Mouse (Mus musculus): Measurements from ENCODE around the gene Nme7. TPM values are rescaled to one million over a fixed set of nuclear protein-coding genes. Genes with fewer than 3 reads are reported as not detected.

The Nme7 gene
- polyA plus RNA-seq, 1 experiment from 2014 or later, result 36.9 TPM

- H3K9ac ChIP-seq (replicated peaks; ENCODE audit: low read depth, low read length), result no peak overlapping the region
- ATAC-seq (ENCODE audit: insufficient number of reproducible peaks, insufficient read depth, low FRiP score, low read depth), result no peak
- H3K36me3 ChIP-seq (ENCODE audit: control insufficient read depth, insufficient read depth, low read length), result no peaks in the 10 kb centered on the region
- no peaks in the 10 kb centered on the region for H3K9me3 ChIP-seq (ENCODE audit: control insufficient read depth, low read depth, low read length)
- H3K27me3 ChIP-seq (ENCODE audit: control insufficient read depth, insufficient read depth, low read length), result 0 out of 2 replicates have a peak, but pooled peaks cover 9% of the 10 kb centered on the region
- peak overlapping the region; percentile 66 for H3K4me3 ChIP-seq (ENCODE audit: low read depth, low read length)
- peak overlapping the region; percentile 72 for H3K4me2 ChIP-seq (replicated peaks; ENCODE audit: low read depth, low read length)
- WGBS, result 56% methylated on average over 12 of the region's 12 CpGs
- peaks cover 9% of the 10 kb centered on the region; the same call in 1 of the 2 replicates for H3K4me1 ChIP-seq (ENCODE audit: control insufficient read depth, insufficient read depth, low read length)
- H3K27ac ChIP-seq (ENCODE audit: low read length), result peak overlapping the region; percentile 71; the same call in 1 of the 2 replicates
Measured at GRCm38 (mm10) chr1:164459127-164459905, 155.4 kb downstream of the Nme7 start.

GRCm38 (mm10) chr1:164460921-164461697 lies 157.2 kb downstream of the Nme7 start:
- H3K9me3 ChIP-seq (ENCODE audit: control insufficient read depth, low read depth, low read length), result no peaks in the 10 kb centered on the region
- H3K27me3 ChIP-seq (ENCODE audit: control insufficient read depth, insufficient read depth, low read length), result 0 out of 2 replicates have a peak, but pooled peaks cover 7% of the 10 kb centered on the region
- H3K4me3 ChIP-seq (ENCODE audit: low read depth, low read length), result no peak overlapping the region
- peaks cover 2% of the 10 kb centered on the region; the same call in 1 of the 2 replicates for H3K4me1 ChIP-seq (ENCODE audit: control insufficient read depth, insufficient read depth, low read length)
- H3K27ac ChIP-seq (ENCODE audit: low read length), result peak overlapping the region; percentile 44; the same call in 1 of the 2 replicates
- no peak for ATAC-seq (ENCODE audit: insufficient number of reproducible peaks, insufficient read depth, low FRiP score, low read depth)
- H3K36me3 ChIP-seq (ENCODE audit: control insufficient read depth, insufficient read depth, low read length), result no peaks in the 10 kb centered on the region
- WGBS, result 62% methylated on average over 13 of the region's 13 CpGs
- H3K9ac ChIP-seq (replicated peaks; ENCODE audit: low read depth, low read length), result no peak overlapping the region
- peak overlapping the region; percentile 17 for H3K4me2 ChIP-seq (replicated peaks; ENCODE audit: low read depth, low read length)

GRCm38 (mm10) chr1:164461726-164462125 lies 157.8 kb downstream of the Nme7 start:
- Histone ChIP-seq H3K36me3 (ENCODE audit: control insufficient read depth, insufficient read depth, low read length) (no peaks in the 10 kb centered on the region), H3K9me3 (ENCODE audit: control insufficient read depth, low read depth, low read length) (no peaks in the 10 kb centered on the region), H3K27me3 (ENCODE audit: control insufficient read depth, insufficient read depth, low read length) (0 out of 2 replicates have a peak, but pooled peaks cover 6% of the 10 kb centered on the region), H3K4me2 (replicated peaks; ENCODE audit: low read depth, low read length) (peak overlapping the region; percentile 17; the same call in 1 of the 2 replicates), H3K4me3 (ENCODE audit: low read depth, low read length) (no peak overlapping the region), H3K9ac (replicated peaks; ENCODE audit: low read depth, low read length) (no peak overlapping the region), H3K4me1 (ENCODE audit: control insufficient read depth, insufficient read depth, low read length) (no peaks in the 10 kb centered on the region), H3K27ac (ENCODE audit: low read length) (peak overlapping the region; percentile 44; the same call in 1 of the 2 replicates)
- 31% methylated on average over 10 of the region's 10 CpGs for WGBS
- no peak for ATAC-seq (ENCODE audit: insufficient number of reproducible peaks, insufficient read depth, low FRiP score, low read depth)

GRCm38 (mm10) chr1:164467406-164467805 lies 163.5 kb downstream of the Nme7 start:
- WGBS, result 88% methylated on average over 10 of the region's 10 CpGs
- H3K9me3 ChIP-seq (ENCODE audit: control insufficient read depth, low read depth, low read length), result no peaks in the 10 kb centered on the region
- no peak for ATAC-seq (ENCODE audit: insufficient number of reproducible peaks, insufficient read depth, low FRiP score, low read depth)
- no peaks in the 10 kb centered on the region for H3K27me3 ChIP-seq (ENCODE audit: control insufficient read depth, insufficient read depth, low read length)
- H3K4me3 ChIP-seq (ENCODE audit: low read depth, low read length), result no peak overlapping the region
- no peaks in the 10 kb centered on the region for H3K36me3 ChIP-seq (ENCODE audit: control insufficient read depth, insufficient read depth, low read length)
- no peaks in the 10 kb centered on the region for H3K4me1 ChIP-seq (ENCODE audit: control insufficient read depth, insufficient read depth, low read length)
- no peak overlapping the region for H3K27ac ChIP-seq (ENCODE audit: low read length)
- H3K9ac ChIP-seq (replicated peaks; ENCODE audit: low read depth, low read length), result no peak overlapping the region
- no peak overlapping the region for H3K4me2 ChIP-seq (replicated peaks; ENCODE audit: low read depth, low read length)

GRCm38 (mm10) chr1:164468329-164468728 lies 164.4 kb downstream of the Nme7 start:
- Histone ChIP-seq H3K4me1 (ENCODE audit: control insufficient read depth, insufficient read depth, low read length) (no peaks in the 10 kb centered on the region), H3K27ac (ENCODE audit: low read length) (no peak overlapping the region), H3K36me3 (ENCODE audit: control insufficient read depth, insufficient read depth, low read length) (no peaks in the 10 kb centered on the region), H3K9me3 (ENCODE audit: control insufficient read depth, low read depth, low read length) (no peaks in the 10 kb centered on the region), H3K4me3 (ENCODE audit: low read depth, low read length) (no peak overlapping the region), H3K27me3 (ENCODE audit: control insufficient read depth, insufficient read depth, low read length) (no peaks in the 10 kb centered on the region), H3K4me2 (replicated peaks; ENCODE audit: low read depth, low read length) (no peak overlapping the region), H3K9ac (replicated peaks; ENCODE audit: low read depth, low read length) (no peak overlapping the region)
- WGBS, result 79% methylated on average over 8 of the region's 8 CpGs
- no peak for ATAC-seq (ENCODE audit: insufficient number of reproducible peaks, insufficient read depth, low FRiP score, low read depth)

- Histone ChIP-seq H3K36me3 (ENCODE audit: control insufficient read depth, insufficient read depth, low read length) (no peaks in the 10 kb centered on the region), H3K4me1 (ENCODE audit: control insufficient read depth, insufficient read depth, low read length) (no peaks in the 10 kb centered on the region), H3K27ac (ENCODE audit: low read length) (no peak overlapping the region), H3K9me3 (ENCODE audit: control insufficient read depth, low read depth, low read length) (no peaks in the 10 kb centered on the region), H3K27me3 (ENCODE audit: control insufficient read depth, insufficient read depth, low read length) (no peaks in the 10 kb centered on the region), H3K4me2 (replicated peaks; ENCODE audit: low read depth, low read length) (no peak overlapping the region), H3K4me3 (ENCODE audit: low read depth, low read length) (no peak overlapping the region), H3K9ac (replicated peaks; ENCODE audit: low read depth, low read length) (no peak overlapping the region)
- no peak for ATAC-seq (ENCODE audit: insufficient number of reproducible peaks, insufficient read depth, low FRiP score, low read depth)
- WGBS, result 59% methylated on average over 6 of the region's 6 CpGs
Measured at GRCm38 (mm10) chr1:164470985-164471384, 167.1 kb downstream of the Nme7 start.

- Histone ChIP-seq H3K4me2 (replicated peaks; ENCODE audit: low read depth, low read length) (no peak overlapping the region), H3K9me3 (ENCODE audit: control insufficient read depth, low read depth, low read length) (no peaks in the 10 kb centered on the region), H3K27ac (ENCODE audit: low read length) (no peak overlapping the region), H3K36me3 (ENCODE audit: control insufficient read depth, insufficient read depth, low read length) (no peaks in the 10 kb centered on the region), H3K4me1 (ENCODE audit: control insufficient read depth, insufficient read depth, low read length) (no peaks in the 10 kb centered on the region), H3K9ac (replicated peaks; ENCODE audit: low read depth, low read length) (no peak overlapping the region), H3K27me3 (ENCODE audit: control insufficient read depth, insufficient read depth, low read length) (no peaks in the 10 kb centered on the region), H3K4me3 (ENCODE audit: low read depth, low read length) (no peak overlapping the region)
- 70% methylated on average over 5 of the region's 5 CpGs for WGBS
- ATAC-seq (ENCODE audit: insufficient number of reproducible peaks, insufficient read depth, low FRiP score, low read depth), result no peak
Measured at GRCm38 (mm10) chr1:164471632-164472031, 167.7 kb downstream of the Nme7 start.

GRCm38 (mm10) chr1:164473398-164473797 lies 169.5 kb downstream of the Nme7 start:
- Histone ChIP-seq H3K27me3 (ENCODE audit: control insufficient read depth, insufficient read depth, low read length) (no peaks in the 10 kb centered on the region), H3K4me2 (replicated peaks; ENCODE audit: low read depth, low read length) (no peak overlapping the region), H3K9me3 (ENCODE audit: control insufficient read depth, low read depth, low read length) (no peaks in the 10 kb centered on the region), H3K36me3 (ENCODE audit: control insufficient read depth, insufficient read depth, low read length) (no peaks in the 10 kb centered on the region), H3K27ac (ENCODE audit: low read length) (no peak overlapping the region), H3K4me3 (ENCODE audit: low read depth, low read length) (no peak overlapping the region), H3K4me1 (ENCODE audit: control insufficient read depth, insufficient read depth, low read length) (no peaks in the 10 kb centered on the region), H3K9ac (replicated peaks; ENCODE audit: low read depth, low read length) (no peak overlapping the region)
- ATAC-seq (ENCODE audit: insufficient number of reproducible peaks, insufficient read depth, low FRiP score, low read depth), result 0 out of 2 replicates have a peak, but pooled peaks have one; percentile 18
- 92% methylated on average over 7 of the region's 7 CpGs for WGBS
